Mouse (Mus musculus) forebrain, embryonic 12.5 days (tissue): ENCODE data around the gene Gpr27. TPM values are rescaled to one million over a fixed set of nuclear protein-coding genes. Genes with fewer than 3 reads are reported as not detected.

ENCODE experiments used
- ATAC-seq: fragments of 200-750 bp; cut with Nextera tagmentation; 2 replicates; pipeline ENCODE4 v1.8.0; 2017; ENCODE audit warnings: moderate TSS enrichment; ENCODE audit not compliant: low FRiP score
- H3K27ac ChIP-seq: fragments of 300-500 bp; sonication (generic); 2 replicates; pipeline ENCODE4 v1.5.1; 2016; ENCODE audit warnings: mild to moderate bottlenecking
- H3K27me3 ChIP-seq: fragments of 300-500 bp; sonication (generic); 2 replicates; pipeline ENCODE4 v1.6.1; 2016; ENCODE audit warnings: mild to moderate bottlenecking
- H3K36me3 ChIP-seq: fragments of 300-500 bp; sonication (generic); replicated peaks from 2 replicates; pipeline ENCODE4 v1.6.1; 2016; ENCODE audit warnings: mild to moderate bottlenecking
- H3K4me1 ChIP-seq: fragments of 300-500 bp; sonication (generic); 2 replicates; pipeline ENCODE4 v1.6.1; 2016
- H3K4me2 ChIP-seq: fragments of 300-500 bp; sonication (generic); 2 replicates; pipeline ENCODE4 v1.6.1; 2016; ENCODE audit warnings: mild to moderate bottlenecking, moderate library complexity
- H3K4me3 ChIP-seq: fragments of 300-500 bp; sonication (generic); replicated peaks from 2 replicates; pipeline ENCODE4 v1.5.1; 2016; ENCODE audit warnings: mild to moderate bottlenecking
- H3K9ac ChIP-seq: fragments of 300-500 bp; sonication (generic); 2 replicates; pipeline ENCODE4 v1.6.1; 2016; ENCODE audit warnings: mild to moderate bottlenecking
- H3K9me3 ChIP-seq: fragments of 300-500 bp; sonication (generic); 2 replicates; pipeline ENCODE4 v1.6.1; 2016
- WGBS: fragments of 180-500 bp; shearing (Covaris S2); methylation state at CpG from one replicate; pipeline ENCODE4 v1.1.7; 2016; 5-methylcytosine and 5-hydroxymethylcytosine counted together
- polyA plus RNA-seq: library from polyadenylated mRNA; unstranded; fragments of >200 nt; fragmentation: Nextera tagmentation; extraction: Ambion mirVana; gene quantifications from 2 replicates; pipeline ENCODE4 v1.2.1, GENCODE M21; 2016

Gene Gpr27
- polyA plus RNA-seq, 1 experiment from 2014 or later, result 6.7 TPM

GRCm38 (mm10) chr6:99726576-99727303, 34.3 kb downstream of the Gpr27 start:
- under 1% methylated on average over 22 of the region's 22 CpGs for WGBS
- Histone ChIP-seq H3K9ac (peak overlapping the region; percentile 62), H3K27ac (no peak overlapping the region), H3K4me2 (peak overlapping the region; percentile 98), H3K4me1 (peaks cover 8% of the 10 kb centered on the region), H3K27me3 (peaks cover 64% of the 10 kb centered on the region), H3K9me3 (no peaks in the 10 kb centered on the region), H3K4me3 (peak overlapping the region; percentile 58), H3K36me3 (no peaks in the 10 kb centered on the region)
- ATAC-seq, result 0 out of 2 replicates have a peak, but pooled peaks have one; percentile 11

DNA sequence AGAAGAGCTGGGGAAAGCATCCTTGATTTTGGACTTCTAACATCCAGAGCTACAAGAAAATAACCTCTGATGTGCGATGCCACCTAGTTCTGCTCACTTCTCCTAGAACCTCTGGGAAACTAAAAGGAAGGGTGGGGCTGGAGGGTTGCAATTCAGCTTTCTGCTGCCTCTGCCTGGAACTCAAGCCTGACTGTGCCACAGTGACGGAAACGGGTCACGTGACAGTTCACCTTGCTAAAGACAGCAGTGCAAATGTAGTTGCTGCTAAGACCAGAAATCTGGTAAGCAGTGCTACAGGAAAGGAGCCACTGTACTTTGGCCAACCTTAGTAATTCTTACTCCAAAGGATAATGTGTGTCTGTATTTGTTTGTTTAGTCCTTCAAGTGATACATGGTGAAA, 37.4 kb downstream of the Gpr27 start:
- ATAC-seq, result no peak
- H3K27me3 ChIP-seq, result peaks cover 53% of the 10 kb centered on the region

GRCm38 (mm10) chr6:99731926-99732325, 39.4 kb downstream of the Gpr27 start:
- no peak overlapping the region for H3K9ac ChIP-seq
- no peak for ATAC-seq
- no peaks in the 10 kb centered on the region for H3K9me3 ChIP-seq
- H3K4me2 ChIP-seq, result no peak overlapping the region
- H3K4me1 ChIP-seq, result no peaks in the 10 kb centered on the region; the same call in 1 of the 2 replicates
- H3K27ac ChIP-seq, result no peak overlapping the region
- peaks cover 34% of the 10 kb centered on the region for H3K27me3 ChIP-seq
- H3K36me3 ChIP-seq, result no peaks in the 10 kb centered on the region
- WGBS, result 83% methylated on average over 4 of the region's 4 CpGs
- H3K4me3 ChIP-seq, result no peak overlapping the region

More for the DNA sequence above, 37.4 kb downstream of the Gpr27 start:
- 95% methylated on average over 4 of the region's 4 CpGs for WGBS
- no peaks in the 10 kb centered on the region for H3K36me3 ChIP-seq
- no peak overlapping the region for H3K4me3 ChIP-seq
- H3K4me2 ChIP-seq, result no peak overlapping the region
- H3K4me1 ChIP-seq, result peaks cover 8% of the 10 kb centered on the region
- H3K27ac ChIP-seq, result no peak overlapping the region
- no peak overlapping the region for H3K9ac ChIP-seq
- H3K9me3 ChIP-seq, result no peaks in the 10 kb centered on the region

- 73% methylated on average over 8 of the region's 8 CpGs for WGBS
- H3K9ac ChIP-seq, result no peak overlapping the region
- ATAC-seq, result no peak
Measured at GRCm38 (mm10) chr6:99732673-99733072, 40.2 kb downstream of the Gpr27 start.

DNA sequence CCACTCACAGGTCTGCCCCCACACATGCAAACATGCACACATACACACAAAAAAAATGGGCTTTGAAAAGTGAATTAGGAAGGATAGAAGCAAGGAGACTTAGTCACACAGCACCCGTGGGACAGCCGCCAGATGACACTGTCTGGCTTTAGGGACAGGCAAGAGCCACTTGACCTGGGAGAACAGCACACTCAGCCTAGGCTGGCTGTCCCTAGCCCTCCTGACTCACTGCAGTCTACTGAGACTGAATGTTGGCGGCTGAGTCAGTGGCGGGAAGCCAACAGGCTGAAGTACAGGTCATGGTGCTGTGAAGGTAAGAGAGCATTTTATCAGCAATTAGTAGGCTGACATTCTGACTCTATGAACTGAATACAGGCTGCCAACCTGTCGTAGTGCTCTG, 42.2 kb downstream of the Gpr27 start:
- ATAC-seq, result no peak
- Histone ChIP-seq H3K4me2 (no peak overlapping the region), H3K4me3 (no peak overlapping the region), H3K9me3 (no peaks in the 10 kb centered on the region), H3K9ac (no peak overlapping the region), H3K27me3 (peaks cover 7% of the 10 kb centered on the region), H3K27ac (no peak overlapping the region), H3K36me3 (no peaks in the 10 kb centered on the region), H3K4me1 (no peaks in the 10 kb centered on the region; the same call in 1 of the 2 replicates)
- 81% methylated on average over 5 of the region's 5 CpGs for WGBS

More at GRCm38 (mm10) chr6:99732673-99733072, 40.2 kb downstream of the Gpr27 start:
- Histone ChIP-seq H3K36me3 (no peaks in the 10 kb centered on the region), H3K9me3 (no peaks in the 10 kb centered on the region), H3K27me3 (peaks cover 27% of the 10 kb centered on the region), H3K4me2 (no peak overlapping the region), H3K4me1 (no peaks in the 10 kb centered on the region), H3K27ac (no peak overlapping the region), H3K4me3 (no peak overlapping the region)

DNA sequence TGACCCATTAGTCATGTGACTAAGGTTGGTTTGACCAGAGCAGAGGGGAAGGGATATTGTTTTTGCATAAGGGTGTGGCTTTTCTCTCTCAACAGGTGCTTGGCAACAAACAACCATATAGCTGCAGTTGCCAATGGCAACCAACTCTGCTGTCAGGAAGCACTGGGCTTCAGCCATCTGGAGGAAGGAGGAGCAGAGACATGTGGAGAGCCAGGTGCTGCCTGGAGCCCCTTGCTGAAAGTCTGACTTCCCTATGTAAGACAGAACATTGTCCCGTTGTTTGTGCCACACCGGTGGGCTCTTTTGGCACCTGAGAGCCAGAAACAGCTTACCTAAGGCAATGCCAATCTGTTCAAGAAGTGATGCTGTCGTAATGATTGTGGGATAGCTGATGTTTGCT, 50.4 kb downstream of the Gpr27 start:
- Histone ChIP-seq H3K4me1 (no peaks in the 10 kb centered on the region; the same call in 1 of the 2 replicates), H3K27me3 (no peaks in the 10 kb centered on the region), H3K4me3 (no peak overlapping the region), H3K27ac (no peak overlapping the region), H3K9ac (no peak overlapping the region), H3K36me3 (no peaks in the 10 kb centered on the region), H3K4me2 (no peak overlapping the region), H3K9me3 (no peaks in the 10 kb centered on the region)
- WGBS, result 82% methylated on average over 3 of the region's 3 CpGs
- no peak for ATAC-seq

Other genes starting within 250 kb of the Gpr27 start
- 69.5 and 77.3 TPM in 2 replicates for gene Foxp1, start 170.0 kb upstream of the Gpr27 start, polyA plus RNA-seq
- gene Eif4e3, start 25.9 kb upstream of the Gpr27 start, polyA plus RNA-seq, result 12.7 and 13.1 TPM in 2 replicates
- 4.2 and 6.0 TPM in 2 replicates for gene Gm20696, start 25.9 kb upstream of the Gpr27 start, polyA plus RNA-seq
- gene Prok2, start 33.7 kb downstream of the Gpr27 start, polyA plus RNA-seq, result 1.1 and 2.1 TPM in 2 replicates